Mouse (Mus musculus) heart, embryonic 15.5 days (tissue): ENCODE data around the gene Olfr984. TPM values are rescaled to one million over a fixed set of nuclear protein-coding genes. Genes with fewer than 3 reads are reported as not detected.

Experiments
- ATAC-seq: fragments of 200-750 bp; cut with Nextera tagmentation; replicated peaks from 2 replicates; pipeline ENCODE4 v1.8.0; 2017; ENCODE audit warnings: low read depth, moderate TSS enrichment; ENCODE audit not compliant: insufficient number of reproducible peaks, insufficient read depth, low FRiP score
- H3K27ac ChIP-seq: fragments of 300-500 bp; sonication (generic); 2 replicates; pipeline ENCODE4 v1.5.1; 2015; ENCODE audit warnings: mild to moderate bottlenecking, inconsistent platforms
- H3K27me3 ChIP-seq: fragments of 300-500 bp; sonication (generic); 2 replicates; pipeline ENCODE4 v1.6.1; 2015; ENCODE audit warnings: inconsistent platforms
- H3K36me3 ChIP-seq: fragments of 300-500 bp; sonication (generic); 2 replicates; pipeline ENCODE4 v1.6.1; 2015; ENCODE audit warnings: mild to moderate bottlenecking, inconsistent platforms
- H3K4me1 ChIP-seq: fragments of 300-500 bp; sonication (generic); replicated peaks from 2 replicates; pipeline ENCODE4 v1.6.1; 2015; ENCODE audit warnings: inconsistent platforms
- H3K4me2 ChIP-seq: fragments of 300-500 bp; sonication (generic); 2 replicates; pipeline ENCODE4 v1.6.1; 2015; ENCODE audit warnings: inconsistent platforms, mild to moderate bottlenecking, moderate library complexity
- H3K4me3 ChIP-seq: fragments of 300-500 bp; sonication (generic); 2 replicates; pipeline ENCODE4 v1.5.1; 2015; ENCODE audit warnings: mild to moderate bottlenecking, inconsistent platforms
- H3K9ac ChIP-seq: fragments of 300-500 bp; sonication (generic); 2 replicates; pipeline ENCODE4 v1.6.1; 2015; ENCODE audit warnings: mild to moderate bottlenecking, inconsistent platforms
- H3K9me3 ChIP-seq: fragments of 300-500 bp; sonication (generic); replicated peaks from 2 replicates; pipeline ENCODE4 v1.6.1; 2016; ENCODE audit warnings: inconsistent platforms
- WGBS: fragments of 180-500 bp; shearing (Covaris S2); methylation state at CpG from one replicate; pipeline ENCODE4 v1.1.7; 2015; ENCODE audit warnings: mixed read lengths; 5-methylcytosine and 5-hydroxymethylcytosine counted together
- polyA plus RNA-seq: library from polyadenylated mRNA; unstranded; fragments of >200 nt; fragmentation: Nextera tagmentation; extraction: Ambion mirVana; gene quantifications from 2 replicates; pipeline ENCODE4 v1.2.1, GENCODE M21; 2015

The Olfr984 gene
- not detected in 2 replicates for polyA plus RNA-seq

DNA sequence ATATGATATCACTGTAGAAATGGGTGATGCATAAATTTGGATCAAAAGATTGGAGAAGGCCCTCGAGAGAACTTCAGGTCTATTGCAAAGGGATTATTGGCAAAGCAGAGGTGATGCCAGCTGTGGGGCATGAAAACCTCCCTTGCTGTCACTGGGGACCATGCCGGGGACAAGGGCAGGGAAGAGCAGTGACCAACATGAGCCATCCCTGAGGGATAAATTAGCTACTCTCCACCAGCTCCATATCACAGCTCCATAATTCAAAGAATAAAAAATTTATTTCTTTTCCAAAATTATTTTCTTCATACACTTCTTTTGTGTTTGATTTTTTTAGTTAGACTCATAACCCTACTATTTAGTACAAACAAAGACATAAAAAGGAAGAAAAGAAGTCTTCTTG lies at the start of gene Olfr984:
TSS of gene Olfr984 (minus strand) at position 101 of the 400 bp plus-strand sequence.
- no peaks in the 10 kb centered on the region for H3K27me3 ChIP-seq
- WGBS: 82% methylated on average over 2 of the region's 2 CpGs
- H3K4me2 ChIP-seq: no peak within 1 kb of the TSS
- no peak for ATAC-seq
- H3K9ac ChIP-seq: no peak within 1 kb of the TSS
- no peak within 1 kb of the TSS for H3K4me3 ChIP-seq
- H3K36me3 ChIP-seq: no peaks in the 10 kb centered on the region
- H3K9me3 ChIP-seq: no peaks in the 10 kb centered on the region
- H3K4me1 ChIP-seq: no peaks in the 10 kb centered on the region
- no peak within 1 kb of the TSS for H3K27ac ChIP-seq

DNA sequence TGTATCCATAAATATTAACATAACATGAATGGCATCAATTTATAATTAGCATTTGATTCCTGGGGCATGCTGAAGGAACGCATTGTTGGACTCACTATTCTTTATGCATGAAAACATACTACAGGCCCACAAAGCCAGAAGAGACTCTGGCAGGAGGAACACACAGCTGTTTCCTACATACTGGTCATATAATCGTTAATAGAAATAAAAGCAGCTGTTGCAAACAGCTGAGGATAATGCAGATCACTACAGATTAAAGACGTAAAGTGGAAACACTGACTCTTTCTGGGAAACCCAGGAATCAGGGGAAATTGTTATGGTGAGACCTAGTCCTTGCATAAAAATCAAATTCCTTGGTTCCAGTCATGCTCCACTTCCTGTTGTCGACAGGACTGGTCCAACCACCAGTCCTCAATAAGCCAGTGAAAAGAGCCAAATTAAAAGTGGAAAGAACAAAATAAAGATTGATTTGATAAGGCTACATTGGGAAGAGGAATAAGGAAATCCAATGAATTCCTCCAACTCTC lies 41.2 kb upstream of the Olfr984 start:
- Histone ChIP-seq H3K4me1 (no peaks in the 10 kb centered on the region), H3K9me3 (no peaks in the 10 kb centered on the region), H3K4me2 (no peak overlapping the region), H3K36me3 (no peaks in the 10 kb centered on the region), H3K27ac (no peak overlapping the region), H3K9ac (no peak overlapping the region), H3K27me3 (no peaks in the 10 kb centered on the region), H3K4me3 (no peak overlapping the region)
- 57% methylated on average over 4 of the region's 4 CpGs for WGBS
- no peak for ATAC-seq

GRCm38 (mm10) chr9:40141544-40141943 lies 27.5 kb upstream of the Olfr984 start:
- no peak overlapping the region for H3K4me3 ChIP-seq
- 63% methylated on average over 1 of the region's 1 CpGs for WGBS
- no peaks in the 10 kb centered on the region for H3K9me3 ChIP-seq
- no peak overlapping the region for H3K4me2 ChIP-seq
- H3K9ac ChIP-seq: no peak overlapping the region
- H3K27ac ChIP-seq: no peak overlapping the region
- no peak for ATAC-seq
- no peaks in the 10 kb centered on the region for H3K36me3 ChIP-seq
- no peaks in the 10 kb centered on the region for H3K4me1 ChIP-seq
- no peaks in the 10 kb centered on the region for H3K27me3 ChIP-seq

DNA sequence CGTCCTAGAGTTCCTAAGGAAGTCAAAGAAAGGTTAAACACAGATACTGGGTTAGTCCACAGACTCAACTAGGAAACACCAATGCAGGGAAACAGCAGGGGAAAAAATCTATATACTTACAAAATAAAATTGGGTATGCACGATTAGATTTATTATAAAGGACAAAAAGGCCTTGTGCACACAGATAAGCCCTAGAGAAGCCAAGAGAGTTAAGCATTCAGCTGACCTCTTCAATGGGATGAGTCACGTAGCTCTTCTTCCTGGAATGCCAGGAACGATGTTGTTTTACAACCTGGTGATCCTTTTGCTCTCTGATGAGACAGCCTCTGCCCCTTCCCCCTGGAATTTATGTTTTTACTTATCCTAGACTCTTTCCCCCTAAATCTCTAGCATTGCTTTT lies 25.5 kb upstream of the Olfr984 start:
- H3K4me3 ChIP-seq: no peak overlapping the region
- no peaks in the 10 kb centered on the region for H3K36me3 ChIP-seq
- no peak overlapping the region for H3K9ac ChIP-seq

DNA sequence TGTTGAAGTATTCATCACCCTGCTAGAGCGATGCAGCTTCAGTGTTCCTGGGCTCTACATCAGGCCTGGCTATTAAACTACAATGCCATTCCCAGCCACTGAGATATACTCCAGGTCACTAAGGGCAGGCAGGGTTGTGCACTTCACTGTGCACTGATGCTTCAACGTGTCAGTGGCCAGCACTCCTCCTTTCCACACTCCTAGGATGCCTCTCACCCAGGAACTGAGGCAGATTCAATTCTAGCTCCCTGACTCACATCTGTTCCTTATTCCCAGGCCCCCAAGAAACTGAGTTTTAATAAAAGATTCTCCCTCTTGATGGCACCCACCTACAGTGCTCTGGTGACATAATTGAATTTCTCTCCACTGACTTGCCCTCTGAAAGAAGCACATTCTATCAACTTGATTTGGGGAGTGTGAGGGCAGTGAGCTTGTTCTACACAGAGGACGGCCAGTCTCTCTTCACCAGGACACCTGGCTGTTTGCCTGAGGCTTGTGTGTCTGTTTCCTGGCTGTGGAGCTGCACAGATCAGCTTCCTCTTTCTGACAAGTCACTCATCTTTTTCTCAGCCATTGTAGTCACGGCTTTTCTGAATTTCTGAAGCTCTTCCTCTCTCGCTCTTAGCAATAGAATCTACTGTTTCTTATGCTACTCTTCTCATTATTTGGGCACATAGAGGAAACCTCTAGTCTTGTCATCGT lies 23.1 kb upstream of the Olfr984 start:
- no peak overlapping the region for H3K9ac ChIP-seq
- no peak overlapping the region for H3K4me3 ChIP-seq
- H3K4me1 ChIP-seq: no peaks in the 10 kb centered on the region
- no peaks in the 10 kb centered on the region for H3K36me3 ChIP-seq
- H3K27ac ChIP-seq: no peak overlapping the region
- no peak overlapping the region for H3K4me2 ChIP-seq
- ATAC-seq: no peak
- no peaks in the 10 kb centered on the region for H3K27me3 ChIP-seq
- 70% methylated on average over 6 of the region's 6 CpGs for WGBS
- no peaks in the 10 kb centered on the region for H3K9me3 ChIP-seq

More for the DNA sequence above, 25.5 kb upstream of the Olfr984 start:
- Histone ChIP-seq H3K9me3 (no peaks in the 10 kb centered on the region), H3K27me3 (no peaks in the 10 kb centered on the region), H3K27ac (no peak overlapping the region), H3K4me1 (no peaks in the 10 kb centered on the region), H3K4me2 (no peak overlapping the region)
- 54% methylated on average over 4 of the region's 4 CpGs for WGBS
- ATAC-seq: no peak

DNA sequence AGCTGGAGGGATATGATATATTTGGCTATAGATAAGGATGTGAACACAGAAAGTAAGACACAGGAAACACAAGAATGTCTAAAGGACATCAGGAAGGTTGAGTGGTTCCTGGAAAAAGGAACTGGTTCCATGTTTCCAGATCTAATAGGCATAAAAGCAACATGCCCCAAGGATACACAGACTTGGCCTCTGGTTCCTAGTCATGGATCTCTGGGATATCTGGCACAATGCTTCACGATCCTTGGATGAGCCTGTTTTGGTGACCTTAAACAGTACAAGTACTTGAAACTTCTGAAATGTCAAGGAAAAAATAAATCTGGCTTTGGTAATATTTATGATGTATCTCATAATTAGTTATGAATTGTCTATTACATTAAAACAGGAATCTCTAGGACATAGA lies 16.6 kb upstream of the Olfr984 start:
- H3K4me1 ChIP-seq: no peaks in the 10 kb centered on the region
- 87% methylated on average over 1 of the region's 1 CpGs for WGBS

GRCm38 (mm10) chr9:40130084-40130483 lies 16.1 kb upstream of the Olfr984 start, which contains the start of gene Olfr985:
Gene Olfr985, minus strand, starts transcription at chr9:40130184.
- Histone ChIP-seq H3K4me2 (no peak within 1 kb of the TSS), H3K4me1 (no peaks in the 10 kb centered on the region), H3K9me3 (no peaks in the 10 kb centered on the region), H3K9ac (no peak within 1 kb of the TSS), H3K4me3 (no peak within 1 kb of the TSS), H3K27ac (no peak within 1 kb of the TSS), H3K27me3 (no peaks in the 10 kb centered on the region), H3K36me3 (no peaks in the 10 kb centered on the region)
- no peak for ATAC-seq
- WGBS: 65% methylated on average over 1 of the region's 1 CpGs

More for the DNA sequence above, 16.6 kb upstream of the Olfr984 start:
- no peak for ATAC-seq
- Histone ChIP-seq H3K27ac (no peak overlapping the region), H3K9ac (no peak overlapping the region), H3K36me3 (no peaks in the 10 kb centered on the region), H3K9me3 (no peaks in the 10 kb centered on the region), H3K4me3 (no peak overlapping the region), H3K27me3 (no peaks in the 10 kb centered on the region), H3K4me2 (no peak overlapping the region)

DNA sequence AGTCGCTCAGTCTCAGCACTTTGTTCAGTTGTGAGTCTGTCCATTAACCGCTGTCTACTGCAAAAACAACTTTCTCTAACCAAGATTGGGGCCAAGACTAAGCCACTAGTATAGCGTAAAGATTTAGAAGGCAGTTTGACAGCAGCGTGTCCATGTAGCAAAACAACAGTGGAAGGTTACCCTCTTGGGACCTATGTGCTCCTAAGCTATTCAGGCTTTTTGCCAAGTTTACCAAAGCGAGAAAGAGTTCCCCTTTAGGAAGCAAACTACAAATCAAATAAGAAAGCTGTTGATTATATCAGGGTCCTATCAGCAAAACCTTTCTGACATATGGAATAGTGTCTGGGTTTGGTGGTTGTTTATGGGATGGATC lies 3.3 kb upstream of the Olfr984 start:
- no peaks in the 10 kb centered on the region for H3K4me1 ChIP-seq
- H3K36me3 ChIP-seq: no peaks in the 10 kb centered on the region
- H3K4me2 ChIP-seq: peak overlapping the region; percentile 20; the same call in 1 of the 2 replicates
- ATAC-seq: no peak
- H3K27me3 ChIP-seq: no peaks in the 10 kb centered on the region
- no peaks in the 10 kb centered on the region for H3K9me3 ChIP-seq
- peak overlapping the region; percentile 40; the same call in 1 of the 2 replicates for H3K27ac ChIP-seq
- WGBS: 64% methylated on average over 5 of the region's 5 CpGs
- no peak overlapping the region for H3K9ac ChIP-seq
- no peak overlapping the region for H3K4me3 ChIP-seq

GRCm38 (mm10) chr9:40116645-40117286 lies 2.8 kb upstream of the Olfr984 start:
- Histone ChIP-seq H3K9me3 (no peaks in the 10 kb centered on the region), H3K4me2 (peak overlapping the region; percentile 20; the same call in 1 of the 2 replicates), H3K36me3 (no peaks in the 10 kb centered on the region), H3K4me1 (no peaks in the 10 kb centered on the region), H3K9ac (no peak overlapping the region), H3K27ac (peak overlapping the region; percentile 40; the same call in 1 of the 2 replicates), H3K27me3 (no peaks in the 10 kb centered on the region), H3K4me3 (no peak overlapping the region)
- ATAC-seq: 0 out of 2 replicates have a peak, but pooled peaks have one; percentile 31
- WGBS: 46% methylated on average over 10 of the region's 10 CpGs

- no peak for ATAC-seq
- Histone ChIP-seq H3K9me3 (no peaks in the 10 kb centered on the region), H3K27me3 (no peaks in the 10 kb centered on the region), H3K9ac (no peak overlapping the region), H3K4me1 (no peaks in the 10 kb centered on the region), H3K4me2 (no peak overlapping the region), H3K27ac (no peak overlapping the region), H3K4me3 (no peak overlapping the region), H3K36me3 (no peaks in the 10 kb centered on the region)
- 55% methylated on average over 3 of the region's 3 CpGs for WGBS
Measured at GRCm38 (mm10) chr9:40094769-40095168, 19.2 kb downstream of the Olfr984 start.

DNA sequence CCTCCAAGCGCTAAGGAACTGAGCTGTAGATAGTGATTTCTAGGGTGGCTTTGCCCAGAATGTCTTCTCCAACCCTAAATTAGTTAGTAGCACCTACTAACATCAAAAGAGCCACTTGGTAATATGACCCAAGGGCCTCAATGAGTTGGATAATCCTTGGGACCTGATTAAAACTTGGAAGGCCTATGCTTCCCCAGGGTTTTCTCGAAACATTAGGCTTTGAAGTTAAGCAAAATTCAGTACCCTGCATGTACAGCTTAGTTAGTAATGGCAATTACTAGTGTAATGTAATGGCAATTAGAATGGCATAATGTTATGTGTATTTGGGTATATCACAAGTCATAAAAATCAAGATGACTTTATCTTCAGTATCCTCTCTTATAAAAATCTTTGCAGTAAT lies 20.5 kb downstream of the Olfr984 start, which contains the start of gene Olfr983:
TSS of gene Olfr983 (minus strand) at position 101 of the 400 bp plus-strand sequence.
- Histone ChIP-seq H3K27ac (no peak within 1 kb of the TSS), H3K36me3 (no peaks in the 10 kb centered on the region), H3K4me2 (no peak within 1 kb of the TSS), H3K27me3 (no peaks in the 10 kb centered on the region), H3K4me1 (no peaks in the 10 kb centered on the region), H3K9ac (no peak within 1 kb of the TSS), H3K4me3 (no peak within 1 kb of the TSS), H3K9me3 (no peaks in the 10 kb centered on the region)
- no peak for ATAC-seq
- 71% methylated on average over 2 of the region's 2 CpGs for WGBS
